Mouse (Mus musculus): ENCODE measurements around the gene Lsamp. TPM values are rescaled to one million over a fixed set of nuclear protein-coding genes. Genes with fewer than 3 reads are reported as not detected.
A peak's percentile ranks its signal among the peaks of the same experiment; 100 is the strongest.

Gene Lsamp
- polyA plus RNA-seq, 1 experiment from 2014 or later, result 0.95 TPM

GRCm38 (mm10) chr16:41786704-41787103 lies 1802.5 kb downstream of the Lsamp start:
- Histone ChIP-seq H3K4me3 (ENCODE audit: low read depth, low read length) (no peak overlapping the region), H3K9ac (no peak overlapping the region), H3K9me3 (ENCODE audit: low read depth, low read length) (no peaks in the 10 kb centered on the region), H3K27me3 (ENCODE audit: insufficient read depth, low read length) (no peaks in the 10 kb centered on the region), H3K4me1 (ENCODE audit: insufficient read depth) (no peaks in the 10 kb centered on the region), H3K36me3 (ENCODE audit: insufficient read depth) (no peaks in the 10 kb centered on the region), H3K27ac (ENCODE audit: low read depth) (no peak overlapping the region), H3K4me2 (no peak overlapping the region)
- ATAC-seq (ENCODE audit: insufficient read depth), result no peak
- 82% methylated on average over 3 of the region's 3 CpGs for WGBS
- TF ChIP-seq CTCF (IDR thresholded peaks at IDR 0.05; ENCODE audit: low read depth), result no peak
- no peak for DNase-seq

GRCm38 (mm10) chr16:41787146-41787545 lies 1803.0 kb downstream of the Lsamp start:
- Histone ChIP-seq H3K4me1 (ENCODE audit: insufficient read depth) (no peaks in the 10 kb centered on the region), H3K9ac (no peak overlapping the region), H3K9me3 (ENCODE audit: low read depth, low read length) (no peaks in the 10 kb centered on the region), H3K4me2 (no peak overlapping the region), H3K4me3 (ENCODE audit: low read depth, low read length) (no peak overlapping the region), H3K27ac (ENCODE audit: low read depth) (no peak overlapping the region), H3K36me3 (ENCODE audit: insufficient read depth) (no peaks in the 10 kb centered on the region), H3K27me3 (ENCODE audit: insufficient read depth, low read length) (no peaks in the 10 kb centered on the region)
- no peak for TF ChIP-seq CTCF (IDR thresholded peaks at IDR 0.05; ENCODE audit: low read depth)
- 39% methylated on average over 1 of the region's 1 CpGs for WGBS
- ATAC-seq (ENCODE audit: insufficient read depth) (no peak), DNase-seq (no peak)

- no peak for ATAC-seq (ENCODE audit: insufficient read depth)
- no peaks in the 10 kb centered on the region for H3K27me3 ChIP-seq (ENCODE audit: insufficient read depth, low read length)
- H3K4me3 ChIP-seq (ENCODE audit: low read depth, low read length), result no peak overlapping the region
- H3K4me2 ChIP-seq, result no peak overlapping the region
- no peak overlapping the region for H3K9ac ChIP-seq
- H3K4me1 ChIP-seq (ENCODE audit: insufficient read depth), result no peaks in the 10 kb centered on the region
- no peaks in the 10 kb centered on the region for H3K36me3 ChIP-seq (ENCODE audit: insufficient read depth)
- H3K9me3 ChIP-seq (ENCODE audit: low read depth, low read length), result no peaks in the 10 kb centered on the region
- no peak overlapping the region for H3K27ac ChIP-seq (ENCODE audit: low read depth)
- TF ChIP-seq CTCF (IDR thresholded peaks at IDR 0.05; ENCODE audit: low read depth), result no peak
- DNase-seq, result no peak
- 78% methylated on average over 2 of the region's 2 CpGs for WGBS
Observed at GRCm38 (mm10) chr16:41790016-41790415, 1805.9 kb downstream of the Lsamp start.

- TF ChIP-seq CTCF (IDR thresholded peaks at IDR 0.05; ENCODE audit: low read depth), result no peak
- Histone ChIP-seq H3K4me3 (ENCODE audit: low read depth, low read length) (no peak overlapping the region), H3K27me3 (ENCODE audit: insufficient read depth, low read length) (no peaks in the 10 kb centered on the region), H3K9me3 (ENCODE audit: low read depth, low read length) (no peaks in the 10 kb centered on the region), H3K4me2 (no peak overlapping the region), H3K9ac (no peak overlapping the region), H3K36me3 (ENCODE audit: insufficient read depth) (no peaks in the 10 kb centered on the region), H3K27ac (ENCODE audit: low read depth) (no peak overlapping the region), H3K4me1 (ENCODE audit: insufficient read depth) (no peaks in the 10 kb centered on the region)
- 66% methylated on average over 6 of the region's 6 CpGs for WGBS
- DNase-seq (peak; percentile 33), ATAC-seq (ENCODE audit: insufficient read depth) (peak; percentile 68; the same call in 1 of the 2 replicates)
Observed at GRCm38 (mm10) chr16:41820369-41820768, 1836.2 kb downstream of the Lsamp start.

GRCm38 (mm10) chr16:41826899-41827604 lies 1842.9 kb downstream of the Lsamp start:
- WGBS, result 47% methylated on average over 5 of the region's 5 CpGs
- ATAC-seq (ENCODE audit: insufficient read depth), result peak; percentile 80; the same call in 1 of the 2 replicates
- H3K27me3 ChIP-seq (ENCODE audit: insufficient read depth, low read length), result no peaks in the 10 kb centered on the region

GRCm38 (mm10) chr16:41827605-41827948 lies 1843.4 kb downstream of the Lsamp start:
- WGBS, result 84% methylated on average over 3 of the region's 3 CpGs
- Histone ChIP-seq H3K27me3 (ENCODE audit: insufficient read depth, low read length) (no peaks in the 10 kb centered on the region), H3K4me1 (ENCODE audit: insufficient read depth) (no peaks in the 10 kb centered on the region), H3K9ac (no peak overlapping the region), H3K9me3 (ENCODE audit: low read depth, low read length) (no peaks in the 10 kb centered on the region), H3K27ac (ENCODE audit: low read depth) (no peak overlapping the region; the same call in 1 of the 2 replicates), H3K4me3 (ENCODE audit: low read depth, low read length) (no peak overlapping the region), H3K4me2 (no peak overlapping the region), H3K36me3 (ENCODE audit: insufficient read depth) (no peaks in the 10 kb centered on the region)
- ATAC-seq (ENCODE audit: insufficient read depth) (0 out of 2 replicates have a peak, but pooled peaks have one; percentile 11), DNase-seq (no peak)
- no peak for TF ChIP-seq CTCF (IDR thresholded peaks at IDR 0.05; ENCODE audit: low read depth)

More at GRCm38 (mm10) chr16:41826899-41827604, 1842.9 kb downstream of the Lsamp start:
- H3K4me2 ChIP-seq, result no peak overlapping the region
- TF ChIP-seq CTCF (IDR thresholded peaks at IDR 0.05; ENCODE audit: low read depth), result no peak
- H3K4me1 ChIP-seq (ENCODE audit: insufficient read depth), result no peaks in the 10 kb centered on the region
- no peaks in the 10 kb centered on the region for H3K9me3 ChIP-seq (ENCODE audit: low read depth, low read length)
- no peak overlapping the region for H3K9ac ChIP-seq
- no peaks in the 10 kb centered on the region for H3K36me3 ChIP-seq (ENCODE audit: insufficient read depth)
- no peak overlapping the region for H3K4me3 ChIP-seq (ENCODE audit: low read depth, low read length)
- DNase-seq, result peak; percentile 78
- no peak overlapping the region; the same call in 1 of the 2 replicates for H3K27ac ChIP-seq (ENCODE audit: low read depth)

GRCm38 (mm10) chr16:41834637-41835036 lies 1850.5 kb downstream of the Lsamp start:
- Histone ChIP-seq H3K36me3 (ENCODE audit: insufficient read depth) (no peaks in the 10 kb centered on the region), H3K4me2 (no peak overlapping the region), H3K27ac (ENCODE audit: low read depth) (no peak overlapping the region), H3K9me3 (ENCODE audit: low read depth, low read length) (no peaks in the 10 kb centered on the region), H3K4me3 (ENCODE audit: low read depth, low read length) (no peak overlapping the region), H3K9ac (no peak overlapping the region), H3K27me3 (ENCODE audit: insufficient read depth, low read length) (no peaks in the 10 kb centered on the region), H3K4me1 (ENCODE audit: insufficient read depth) (no peaks in the 10 kb centered on the region)
- DNase-seq (no peak), ATAC-seq (ENCODE audit: insufficient read depth) (no peak)
- TF ChIP-seq CTCF (IDR thresholded peaks at IDR 0.05; ENCODE audit: low read depth), result no peak
- 76% methylated on average over 3 of the region's 3 CpGs for WGBS

All from lung, embryonic 14.5 days (tissue).